ENCODE assay signal across 8 mouse cellular contexts in genomic region chr7:105736911-105737521, GRCm38 (mm10). TPM values are rescaled to one million over a fixed set of nuclear protein-coding genes. Genes with fewer than 3 reads are reported as not detected.
A peak's percentile ranks its signal among the peaks of the same experiment; 100 is the strongest.
DNase-seq lines count a peak whose midpoint lies in the region; ATAC-seq lines count a peak whose summit lies in the region.

TSS of gene Rrp8 (minus strand) at chr7:105737385.

- H3K4me2 ChIP-seq in liver, embryonic 12.5 days: peak within 1 kb of the TSS; percentile 93

- WGBS in liver, embryonic 12.5 days (ENCODE audit: insufficient replicate concordance): under 1% methylated on average over 30 of the region's 30 CpGs

- no peaks in the 10 kb centered on the region for H3K9me3 ChIP-seq in liver, embryonic 12.5 days (replicated peaks)

- H3K9ac ChIP-seq in liver, embryonic 12.5 days: peak within 1 kb of the TSS; percentile 96

- H3K4me3 ChIP-seq in liver, embryonic 12.5 days: peak within 1 kb of the TSS; percentile 90

- no peaks in the 10 kb centered on the region for H3K27me3 ChIP-seq in liver, embryonic 12.5 days (replicated peaks)

- DNase-seq in urinary bladder, adult 18-20 months (ENCODE audit: low spot score in 2 of 2): peak; percentile 22 to 75
- DNase-seq in urinary bladder, postnatal 10 days (ENCODE audit: low spot score): no peak
- DNase-seq in cerebellum, postnatal 36 days: peak; percentile 35 to 39
- peak; percentile 54 for DNase-seq in heart, adult 8-10 months (ENCODE audit: low spot score)
- peak; percentile 68 for DNase-seq in kidney, adult 18-20 months
- peak; percentile 47 to 48 for DNase-seq in thymus, postnatal 36 days

- peaks cover 58% of the 10 kb centered on the region for H3K36me3 ChIP-seq in liver, embryonic 12.5 days

- H3K4me1 ChIP-seq in liver, embryonic 12.5 days: peaks cover 66% of the 10 kb centered on the region

- peak; percentile 34 for ATAC-seq in liver, embryonic 12.5 days
- ATAC-seq in monocyte, adult 5-6 weeks (replicated peaks; ENCODE audit: insufficient number of reproducible peaks, low FRiP score, low TSS enrichment, poor library complexity, severe bottlenecking): no peak; the same call in 1 of the 2 replicates

- H3K27ac ChIP-seq in liver, embryonic 12.5 days: peak within 1 kb of the TSS; percentile 88

RNA-seq across cellular contexts. Expression of gene Rrp8, which starts in this region (rescaled TPM):
- total RNA-seq in heart, adult 8-10 months (2022): 10 to 100 TPM in 3 of 4 experiments, 1 to 10 TPM in 1; 8.8 to 10.4 (median 10.2) TPM
- polyA plus RNA-seq in liver, embryonic 12.5 days (2016; fragmentation: Nextera tagmentation; extraction: Ambion mirVana): 28.8 and 29.1 TPM in 2 replicates
- total RNA-seq in monocyte, adult 5-6 weeks (2017): 9.4 to 15.5 TPM (median 14.7 TPM) in 3 replicates
